Mouse (Mus musculus) heart, embryonic 14.5 days (tissue): ENCODE results near the gene Zfp185. TPM values are rescaled to one million over a fixed set of nuclear protein-coding genes. Genes with fewer than 3 reads are reported as not detected.

Experiments
- ATAC-seq: fragments of 200-750 bp; cut with Nextera tagmentation; 2 replicates; pipeline ENCODE4 v1.8.0; 2017; ENCODE audit warnings: low read depth, moderate TSS enrichment; ENCODE audit not compliant: insufficient number of reproducible peaks, insufficient read depth, low FRiP score
- H3K27ac ChIP-seq, 2 experiments: fragments of 200-500 bp in 1 of 2; fragments of 300-500 bp in 1 of 2; sonication (generic) in 1 of 2; replicated peaks in 1 of 2; 2 replicates each; pipeline ENCODE4 v1.5.1; 2012 to 2014; ENCODE audit warnings: low read depth in 2 of 2, low read length in 2 of 2, control low read depth in 1 of 2, mild to moderate bottlenecking in 1 of 2, mixed read lengths in 1 of 2; ENCODE audit not compliant: control insufficient read depth in 1 of 2, insufficient read depth in 1 of 2
- H3K27me3 ChIP-seq: fragments of 300-500 bp; sonication (generic); 2 replicates; pipeline ENCODE4 v1.6.1; 2014; ENCODE audit warnings: mild to moderate bottlenecking, low read length, control low read depth; ENCODE audit not compliant: control insufficient read depth, insufficient read depth
- H3K36me3 ChIP-seq: fragments of 300-500 bp; sonication (generic); 2 replicates; pipeline ENCODE4 v1.6.1; 2014; ENCODE audit warnings: mild to moderate bottlenecking, control low read depth, low read length, mixed read lengths; ENCODE audit not compliant: control insufficient read depth, insufficient read depth
- H3K4me1 ChIP-seq, 2 experiments: fragments of 200-500 bp in 1 of 2; fragments of 300-500 bp in 1 of 2; sonication (generic) in 1 of 2; 2 replicates each; pipeline ENCODE4 v1.6.1; 2012 to 2014; ENCODE audit warnings: low read length in 2 of 2, control low read depth in 1 of 2, mixed read lengths in 1 of 2; ENCODE audit not compliant: control insufficient read depth in 2 of 2, insufficient read depth in 2 of 2
- H3K4me2 ChIP-seq: fragments of 300-500 bp; sonication (generic); 2 replicates; pipeline ENCODE4 v1.6.1; 2014; ENCODE audit warnings: mild to moderate bottlenecking, low read length
- H3K4me3 ChIP-seq, 2 experiments: fragments of 200-500 bp in 1 of 2; fragments of 300-500 bp in 1 of 2; sonication (generic) in 1 of 2; 2 replicates each; pipeline ENCODE4 v1.5.1; 2012 to 2014; ENCODE audit warnings: low read length in 2 of 2, mild to moderate bottlenecking in 2 of 2, control low read depth in 1 of 2, low read depth in 1 of 2, moderate library complexity in 1 of 2; ENCODE audit not compliant: control insufficient read depth in 1 of 2, insufficient read depth in 1 of 2
- H3K9ac ChIP-seq: fragments of 300-500 bp; sonication (generic); 2 replicates; pipeline ENCODE4 v1.6.1; 2014; ENCODE audit warnings: mild to moderate bottlenecking, low read length
- H3K9me3 ChIP-seq: fragments of 300-500 bp; sonication (generic); 2 replicates; pipeline ENCODE4 v1.6.1; 2016; ENCODE audit warnings: low read length, control low read depth; ENCODE audit not compliant: control insufficient read depth
- WGBS: fragments of 180-500 bp; shearing (Covaris S2); extraction: QIAGEN DNeasy Blood & Tissue Kit; methylation state at CpG from one replicate; pipeline ENCODE4 v1.1.7; 2014; 5-methylcytosine and 5-hydroxymethylcytosine counted together
- polyA plus RNA-seq: library from polyadenylated mRNA; unstranded; fragments of >200 nt; fragmentation: Nextera tagmentation; extraction: Ambion mirVana; gene quantifications from 2 replicates; pipeline ENCODE4 v1.2.1, GENCODE M21; 2014

Zfp185 gene
- polyA plus RNA-seq, 1 experiment from 2014 or later, result 4.9 TPM

- no peak overlapping the region for H3K27ac ChIP-seq
- no peaks in the 10 kb centered on the region for H3K9me3 ChIP-seq
- no peak for ATAC-seq
- H3K4me3 ChIP-seq, result peak overlapping the region; percentile 37 to 51
- peak overlapping the region; percentile 58; the same call in 1 of the 2 replicates for H3K9ac ChIP-seq
- H3K4me1 ChIP-seq, result no peaks in the 10 kb centered on the region; a peak in 1 of 4 replicates
- no peaks in the 10 kb centered on the region for H3K36me3 ChIP-seq
- WGBS, result 25% methylated on average over 14 of the region's 14 CpGs
- no peaks in the 10 kb centered on the region for H3K27me3 ChIP-seq
- H3K4me2 ChIP-seq, result peak overlapping the region; percentile 66
These were observed 374 bp downstream of the Zfp185 start for GRCm38 (mm10) chrX:72987520-72987905.

GRCm38 (mm10) chrX:72988431-72988830 is 1.3 kb downstream of the Zfp185 start:
- no peak overlapping the region for H3K4me2 ChIP-seq
- H3K9ac ChIP-seq, result no peak overlapping the region
- H3K4me1 ChIP-seq, result no peaks in the 10 kb centered on the region; a peak in 1 of 4 replicates
- no peaks in the 10 kb centered on the region for H3K36me3 ChIP-seq
- H3K27ac ChIP-seq, result no peak overlapping the region
- no peaks in the 10 kb centered on the region for H3K27me3 ChIP-seq
- no peaks in the 10 kb centered on the region for H3K9me3 ChIP-seq
- no peak for ATAC-seq
- no peak overlapping the region for H3K4me3 ChIP-seq
- 73% methylated on average over 3 of the region's 3 CpGs for WGBS

- Histone ChIP-seq H3K27me3 (no peaks in the 10 kb centered on the region), H3K27ac (no peak overlapping the region), H3K4me2 (no peak overlapping the region), H3K4me3 (no peak overlapping the region), H3K36me3 (no peaks in the 10 kb centered on the region), H3K4me1 (no peaks in the 10 kb centered on the region; a peak in 1 of 4 replicates), H3K9ac (no peak overlapping the region), H3K9me3 (no peaks in the 10 kb centered on the region)
- ATAC-seq, result no peak
- 53% methylated on average over 3 of the region's 3 CpGs for WGBS
These were observed 3.4 kb downstream of the Zfp185 start for GRCm38 (mm10) chrX:72990581-72990980.

GRCm38 (mm10) chrX:72992291-72992919 is 5.3 kb downstream of the Zfp185 start:
- Histone ChIP-seq H3K27me3 (no peaks in the 10 kb centered on the region), H3K4me2 (no peak overlapping the region), H3K9ac (no peak overlapping the region), H3K4me3 (no peak overlapping the region), H3K9me3 (no peaks in the 10 kb centered on the region), H3K27ac (no peak overlapping the region), H3K36me3 (no peaks in the 10 kb centered on the region), H3K4me1 (no peaks in the 10 kb centered on the region)
- 53% methylated on average over 5 of the region's 5 CpGs for WGBS
- ATAC-seq, result no peak

GRCm38 (mm10) chrX:72995542-72995941 is 8.4 kb downstream of the Zfp185 start:
- H3K9me3 ChIP-seq, result no peaks in the 10 kb centered on the region
- no peak overlapping the region for H3K4me2 ChIP-seq
- H3K9ac ChIP-seq, result no peak overlapping the region
- ATAC-seq, result no peak
- H3K36me3 ChIP-seq, result no peaks in the 10 kb centered on the region
- no peak overlapping the region for H3K4me3 ChIP-seq
- H3K4me1 ChIP-seq, result no peaks in the 10 kb centered on the region
- H3K27me3 ChIP-seq, result no peaks in the 10 kb centered on the region; the same call in 1 of the 2 replicates
- 47% methylated on average over 3 of the region's 3 CpGs for WGBS
- H3K27ac ChIP-seq, result no peak overlapping the region

- 64% methylated on average over 5 of the region's 5 CpGs for WGBS
- ATAC-seq, result no peak
- no peaks in the 10 kb centered on the region for H3K36me3 ChIP-seq
- H3K9me3 ChIP-seq, result no peaks in the 10 kb centered on the region
- H3K27me3 ChIP-seq, result no peaks in the 10 kb centered on the region; the same call in 1 of the 2 replicates
- H3K4me3 ChIP-seq, result no peak overlapping the region
- H3K4me1 ChIP-seq, result no peaks in the 10 kb centered on the region
- no peak overlapping the region for H3K4me2 ChIP-seq
- no peak overlapping the region for H3K27ac ChIP-seq
- no peak overlapping the region for H3K9ac ChIP-seq
These were observed 16.0 kb downstream of the Zfp185 start for GRCm38 (mm10) chrX:73003110-73003509.

- no peak overlapping the region for H3K9ac ChIP-seq
- H3K36me3 ChIP-seq, result no peaks in the 10 kb centered on the region
- no peak overlapping the region for H3K27ac ChIP-seq
- no peak overlapping the region for H3K4me2 ChIP-seq
- no peaks in the 10 kb centered on the region for H3K9me3 ChIP-seq
- no peaks in the 10 kb centered on the region for H3K27me3 ChIP-seq
- H3K4me1 ChIP-seq, result no peaks in the 10 kb centered on the region
- no peak for ATAC-seq
- 47% methylated on average over 4 of the region's 4 CpGs for WGBS
- no peak overlapping the region for H3K4me3 ChIP-seq
These were observed 18.5 kb downstream of the Zfp185 start for GRCm38 (mm10) chrX:73005678-73006077.
